Mouse (Mus musculus) forelimb bud, embryonic 11.5 days (tissue): ENCODE data around the gene Atp8a2.

Source experiments
- DNase-seq: peaks from one replicate; pipeline ENCODE4 v3.0.0-alpha.2; 2012; ENCODE audit warnings: low read depth, low spot score

Gene Atp8a2

DNA sequence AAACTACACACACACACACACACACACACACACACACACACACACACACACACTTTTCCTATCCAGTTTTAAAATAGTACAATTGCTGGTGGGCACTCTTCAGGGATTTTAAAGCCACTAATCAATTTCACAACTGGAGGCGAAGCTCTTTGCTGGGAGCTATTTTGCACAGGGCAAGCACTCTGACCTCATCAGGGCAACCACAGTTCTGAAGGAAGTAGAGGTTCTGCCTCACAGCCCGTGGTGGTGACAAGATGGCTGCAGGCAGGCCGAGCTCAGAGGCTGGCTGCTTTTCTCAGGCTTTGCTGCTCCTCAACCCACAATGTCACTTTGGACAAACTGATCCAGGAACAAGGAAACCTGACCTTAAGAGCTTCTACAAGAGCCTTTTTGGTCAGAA, 590.0 kb downstream of the Atp8a2 start:
- DNase-seq: no peak

GRCm38 (mm10) chr14:59605671-59606353, 591.2 kb downstream of the Atp8a2 start:
- DNase-seq: peak; percentile 64

DNA sequence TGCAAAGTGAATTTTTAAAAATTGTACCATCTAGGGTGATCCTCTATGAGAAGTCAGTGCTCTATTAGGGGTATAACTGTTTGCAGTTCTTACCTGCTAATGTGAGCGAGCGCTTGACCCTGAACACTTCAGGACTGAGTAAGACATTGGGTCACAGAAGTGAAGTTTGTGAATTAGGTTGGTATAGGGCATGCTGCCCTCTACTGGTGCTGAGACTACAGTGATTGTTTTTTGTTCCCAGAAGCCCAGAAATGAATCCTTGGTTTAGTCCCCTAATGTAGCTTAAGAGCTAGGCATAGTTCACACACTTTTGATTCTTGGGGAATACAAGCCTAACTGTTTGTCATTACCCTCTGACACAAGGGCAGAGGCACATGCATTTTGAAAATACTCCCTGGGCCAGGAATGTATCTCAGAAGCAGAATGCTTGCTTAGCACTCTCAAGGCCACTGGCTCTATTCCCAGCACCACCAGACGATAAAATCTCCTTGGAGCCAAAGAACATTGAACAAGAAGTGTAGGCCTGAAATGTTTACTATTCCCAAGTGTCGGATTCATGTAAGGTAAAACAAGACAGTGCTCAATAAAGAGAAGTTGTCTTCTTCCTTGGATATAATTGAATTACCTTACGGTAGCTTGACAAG, 592.9 kb downstream of the Atp8a2 start:
- DNase-seq: no peak

- DNase-seq: no peak
These were observed 598.7 kb downstream of the Atp8a2 start for GRCm38 (mm10) chr14:59598260-59598627.

GRCm38 (mm10) chr14:59597398-59598259, 599.4 kb downstream of the Atp8a2 start, which contains the start of gene Cdadc1:
Cdadc1 (minus strand) TSS chr14:59597959.
- DNase-seq: peak; percentile 92

GRCm38 (mm10) chr14:59594988-59595387, 602.0 kb downstream of the Atp8a2 start:
- no peak for DNase-seq

DNA sequence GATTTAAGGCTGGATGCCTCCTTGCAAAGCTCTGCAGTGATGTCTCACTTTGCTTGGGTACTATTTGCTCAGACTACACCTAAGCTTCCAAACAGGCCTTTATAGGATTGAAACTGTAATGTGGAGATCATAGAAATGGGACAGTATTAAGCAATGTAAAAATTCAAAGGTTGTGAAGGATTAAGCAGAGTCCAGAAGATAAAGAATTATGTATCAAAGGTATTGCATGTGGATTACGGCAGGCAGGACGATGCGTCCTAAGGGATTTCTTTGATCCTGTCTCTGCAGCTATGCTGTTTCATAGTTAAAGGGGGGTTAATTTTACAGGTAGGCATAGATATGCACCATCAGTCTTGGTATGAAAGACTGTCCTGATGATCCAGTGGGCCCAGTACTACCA, 604.4 kb downstream of the Atp8a2 start:
- DNase-seq: no peak

GRCm38 (mm10) chr14:59591901-59592300, 605.1 kb downstream of the Atp8a2 start:
- DNase-seq: no peak

- no peak for DNase-seq
These were observed 606.4 kb downstream of the Atp8a2 start for GRCm38 (mm10) chr14:59590614-59591013.
